Mouse (Mus musculus) MEL (cell line): Measurements from ENCODE around the gene Rasip1. TPM values are rescaled to one million over a fixed set of nuclear protein-coding genes. Genes with fewer than 3 reads are reported as not detected.

Experiments
- DNase-seq: peaks from one replicate; pipeline ENCODE4 v3.0.0; 2011; ENCODE audit warnings: low read depth, low spot score
- H3K27ac ChIP-seq: 2 replicates; pipeline ENCODE4 v1.5.1; 2012; ENCODE audit warnings: low read depth, mild to moderate bottlenecking, control low read depth, low read length, moderate library complexity; ENCODE audit not compliant: control insufficient read depth
- H3K27me3 ChIP-seq, 2 experiments: fragments of 150-350 bp in 1 of 2; sonication (generic) in 1 of 2; 2 replicates each; pipeline ENCODE4 v1.6.1; 2012; ENCODE audit warnings: low read length in 2 of 2, mild to moderate bottlenecking in 2 of 2, improper control_type of control experiment in 1 of 2, moderate library complexity in 1 of 2; ENCODE audit not compliant: insufficient read depth in 2 of 2, control insufficient read depth in 1 of 2
- H3K36me3 ChIP-seq, 2 experiments: 2 replicates each; pipeline ENCODE4 v1.6.1; 2012 to 2014; ENCODE audit warnings: low read length in 2 of 2, improper control_type of control experiment in 1 of 2, inconsistent platforms in 1 of 2, mild to moderate bottlenecking in 1 of 2; ENCODE audit not compliant: insufficient read depth in 2 of 2, control insufficient read depth in 1 of 2
- H3K4me1 ChIP-seq, 2 experiments: fragments of 150-350 bp in 1 of 2; sonication (generic) in 1 of 2; 2 replicates each; pipeline ENCODE4 v1.6.1; 2012; ENCODE audit warnings: low read length in 2 of 2, improper control_type of control experiment in 1 of 2, mild to moderate bottlenecking in 1 of 2; ENCODE audit not compliant: insufficient read depth in 2 of 2, control insufficient read depth in 1 of 2
- H3K4me3 ChIP-seq, 2 experiments: fragments of 150-350 bp in 1 of 2; sonication (generic) in 1 of 2; 2 replicates each; pipeline ENCODE4 v1.5.1; 2012; ENCODE audit warnings: low read depth in 2 of 2, low read length in 2 of 2, mild to moderate bottlenecking in 2 of 2, moderate library complexity in 2 of 2, control low read depth in 1 of 2, improper control_type of control experiment in 1 of 2; ENCODE audit not compliant: control insufficient read depth in 1 of 2, insufficient read depth in 1 of 2
- H3K79me2 ChIP-seq: 2 replicates; pipeline ENCODE4 v1.6.1; 2012; ENCODE audit warnings: mild to moderate bottlenecking, low read length, moderate library complexity; ENCODE audit not compliant: control insufficient read depth, poor library complexity, insufficient read depth
- H3K9ac ChIP-seq: 2 replicates; pipeline ENCODE4 v1.6.1; 2012; ENCODE audit warnings: low read depth, mild to moderate bottlenecking, control low read depth, low read length, moderate library complexity; ENCODE audit not compliant: control insufficient read depth, poor library complexity, severe bottlenecking
- H3K9me3 ChIP-seq: fragments of 150-350 bp; sonication (generic); replicated peaks from 2 replicates; pipeline ENCODE4 v1.6.1; 2012; ENCODE audit warnings: mild to moderate bottlenecking, low read length, improper control_type of control experiment, moderate library complexity; ENCODE audit not compliant: insufficient read depth
- BHLHE40 ChIP-seq: IDR thresholded peaks from 2 replicates; pipeline ENCODE4 v1.6.1; 2012; ENCODE audit warnings: low read depth, mild to moderate bottlenecking, inconsistent platforms, low read length, improper control_type of control experiment, borderline replicate concordance
- CHD1 ChIP-seq: IDR thresholded peaks from 2 replicates; pipeline ENCODE4 v1.6.1; 2012; ENCODE audit warnings: low read depth, mild to moderate bottlenecking, inconsistent platforms, low read length, improper control_type of control experiment
- CHD2 ChIP-seq: IDR thresholded peaks from 2 replicates; pipeline ENCODE4 v1.6.1; 2011; ENCODE audit warnings: low read length, improper control_type of control experiment
- EP300 ChIP-seq, 2 experiments: IDR thresholded peaks; 2 replicates each; pipeline ENCODE4 v1.6.1; 2011; ENCODE audit warnings: improper control_type of control experiment in 2 of 2, low read length in 2 of 2, low read depth in 1 of 2, mild to moderate bottlenecking in 1 of 2
- ETS1 ChIP-seq: IDR thresholded peaks from 2 replicates; pipeline ENCODE4 v1.6.1; 2012; ENCODE audit warnings: low read depth, mild to moderate bottlenecking, inconsistent platforms, low read length, improper control_type of control experiment, moderate library complexity
- MAZ ChIP-seq: IDR thresholded peaks from 2 replicates; pipeline ENCODE4 v1.6.1; 2012; ENCODE audit warnings: low read depth, mild to moderate bottlenecking, inconsistent platforms, low read length, improper control_type of control experiment
- MXI1 ChIP-seq: IDR thresholded peaks from 2 replicates; pipeline ENCODE4 v1.6.1; 2011; ENCODE audit warnings: mild to moderate bottlenecking, low read depth, low read length, improper control_type of control experiment
- MYC ChIP-seq: IDR thresholded peaks from 2 replicates; pipeline ENCODE4 v1.6.1; 2011; ENCODE audit warnings: low read depth, mild to moderate bottlenecking, low read length, improper control_type of control experiment, moderate library complexity
- RCOR1 ChIP-seq: IDR thresholded peaks from 2 replicates; pipeline ENCODE4 v1.6.1; 2012; ENCODE audit warnings: low read depth, mild to moderate bottlenecking, inconsistent platforms, low read length, improper control_type of control experiment
- SIN3A ChIP-seq: IDR thresholded peaks from 2 replicates; pipeline ENCODE4 v1.6.1; 2012; ENCODE audit warnings: low read length, improper control_type of control experiment, inconsistent platforms
- TCF12 ChIP-seq: IDR thresholded peaks from 2 replicates; pipeline ENCODE4 v1.6.1; 2014; ENCODE audit warnings: low read depth, mild to moderate bottlenecking, inconsistent platforms, low read length, improper control_type of control experiment, moderate library complexity
- UBTF ChIP-seq: IDR thresholded peaks from 2 replicates; pipeline ENCODE4 v1.6.1; 2012; ENCODE audit warnings: low read depth, mild to moderate bottlenecking, inconsistent platforms, low read length, improper control_type of control experiment, moderate library complexity, borderline replicate concordance; ENCODE audit not compliant: insufficient read depth
- USF2 ChIP-seq, 2 experiments: IDR thresholded peaks; 2 replicates each; pipeline ENCODE4 v1.6.1; 2011 to 2012; ENCODE audit warnings: improper control_type of control experiment in 2 of 2, low read length in 2 of 2, borderline replicate concordance in 1 of 2, inconsistent platforms in 1 of 2, low read depth in 1 of 2, mild to moderate bottlenecking in 1 of 2; ENCODE audit not compliant: insufficient read depth in 1 of 2
- ZC3H11A ChIP-seq: IDR thresholded peaks from 2 replicates; pipeline ENCODE4 v1.6.1; 2012; ENCODE audit warnings: low read depth, mild to moderate bottlenecking, inconsistent platforms, low read length, improper control_type of control experiment
- ZMIZ1 ChIP-seq: IDR thresholded peaks from 2 replicates; pipeline ENCODE4 v1.6.1; 2012; ENCODE audit warnings: low read depth, mild to moderate bottlenecking, inconsistent platforms, low read length, improper control_type of control experiment, moderate library complexity
- polyA plus RNA-seq, 2 experiments: library from polyadenylated mRNA; stranded (reverse) in 1 of 2; unstranded in 1 of 2; fragments of >175 nt in 1 of 2; fragments of >200 nt in 1 of 2; gene quantifications; 2 replicates each; pipeline versions ENCODE4 v1.2.1 to v1.2.4; 2012; ENCODE audit warnings: low replicate concordance in 2 of 2, low read depth in 1 of 2; ENCODE audit not compliant: insufficient read length in 2 of 2, insufficient read depth in 1 of 2, missing spikeins in 1 of 2
- total RNA-seq: library from RNA; depleted of rRNA; stranded (reverse); fragments of 300-350 nt; gene quantifications from 2 replicates; pipeline ENCODE4 v1.2.3, GENCODE M21; 2012

The Rasip1 gene
- total and polyA plus RNA-seq, 3 experiments: 0.65 to 1.1 TPM; not detected in 1

DNA sequence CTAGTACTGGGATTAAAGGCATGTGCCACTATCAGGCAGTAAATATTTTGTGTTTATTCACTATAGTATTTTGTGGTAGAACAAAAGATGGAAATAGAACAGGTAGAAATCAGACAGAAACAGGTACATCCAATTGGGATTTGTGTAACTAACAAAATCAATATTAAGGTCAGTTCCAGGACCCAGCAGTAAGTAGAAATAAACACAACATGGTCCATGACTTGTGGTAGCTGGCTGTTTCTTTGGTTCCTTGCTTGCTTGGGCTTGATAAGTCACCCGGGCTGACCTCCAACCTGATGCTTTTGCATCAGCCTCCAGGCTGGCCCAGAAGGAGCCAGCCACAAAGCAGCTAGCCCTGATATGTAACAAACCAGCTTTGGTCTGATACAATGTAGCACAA lies 17.8 kb upstream of the Rasip1 start:
- no peaks in the 10 kb centered on the region for H3K79me2 ChIP-seq
- H3K9me3 ChIP-seq: no peaks in the 10 kb centered on the region
- H3K36me3 ChIP-seq: peaks cover 0 to 4% of the 10 kb centered on the region in 2 experiments; a peak in 2 of 4 replicates
- no peak for TF ChIP-seq TCF12
- TF ChIP-seq ZC3H11A: no peak
- no peak for TF ChIP-seq BHLHE40
- no peak for TF ChIP-seq RCOR1
- no peak for TF ChIP-seq CHD1
- no peak for TF ChIP-seq CHD2
- no peak for TF ChIP-seq EP300 (IDR thresholded peaks at IDR 0.05; ENCODE audit: low read depth in 1 of 2, low read length in 2 of 2)
- no peak for TF ChIP-seq USF2 (IDR thresholded peaks at IDR 0.05; ENCODE audit: borderline replicate concordance in 1 of 2, insufficient read depth in 1 of 2, low read depth in 1 of 2, low read length in 2 of 2)
- no peak for TF ChIP-seq MYC
- TF ChIP-seq UBTF: no peak
- TF ChIP-seq MAZ: no peak
- no peak for TF ChIP-seq ZMIZ1
- no peak overlapping the region for H3K9ac ChIP-seq
- H3K27me3 ChIP-seq: no peaks in the 10 kb centered on the region
- no peak overlapping the region for H3K4me3 ChIP-seq
- H3K4me1 ChIP-seq: peaks cover 3 to 13% of the 10 kb centered on the region in 2 experiments; a peak in 3 of 4 replicates
- H3K27ac ChIP-seq: no peak overlapping the region
- DNase-seq: no peak

DNA sequence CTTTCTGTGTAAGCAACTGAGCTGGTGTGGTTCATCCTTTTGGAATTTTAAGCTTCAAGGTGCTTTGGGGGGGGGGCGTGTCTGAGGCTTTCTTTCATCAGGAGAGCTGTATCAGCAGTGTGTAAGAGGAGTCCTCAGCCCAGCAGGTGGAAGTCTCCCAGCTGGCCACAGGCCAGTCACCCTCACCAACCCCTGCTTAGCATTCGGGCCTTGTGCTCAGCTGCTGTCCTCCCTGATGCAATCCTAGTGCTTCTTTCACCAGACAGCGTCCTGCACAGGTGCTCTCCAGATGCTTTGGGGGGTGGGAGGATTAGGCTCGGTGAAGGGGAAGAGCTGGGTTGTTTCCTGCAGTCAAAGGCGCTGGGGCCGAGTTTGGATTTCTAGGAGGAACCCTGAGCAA lies 11.0 kb upstream of the Rasip1 start:
- no peak overlapping the region for H3K4me3 ChIP-seq
- H3K36me3 ChIP-seq: peaks cover 0 to 2% of the 10 kb centered on the region in 2 experiments; a peak in 2 of 4 replicates
- DNase-seq: peak; percentile 60
- no peak overlapping the region for H3K27ac ChIP-seq
- peaks cover 9 to 26% of the 10 kb centered on the region in 2 experiments; a peak in 3 of 4 replicates for H3K4me1 ChIP-seq
- peak; percentile 55; the same call in 1 of the 2 replicates for TF ChIP-seq TCF12
- TF ChIP-seq MXI1: no peak; the same call in 1 of the 2 replicates
- peak; percentile 73 for TF ChIP-seq ETS1
- 0 out of 2 replicates have a peak, but pooled peaks have one; percentile 15 for TF ChIP-seq SIN3A
- H3K79me2 ChIP-seq: no peaks in the 10 kb centered on the region
- peak overlapping the region; percentile 26; the same call in 1 of the 2 replicates for H3K9ac ChIP-seq
- H3K9me3 ChIP-seq: no peaks in the 10 kb centered on the region
- peaks cover 0 to 2% of the 10 kb centered on the region in 2 experiments; a peak in 2 of 4 replicates for H3K27me3 ChIP-seq
